Mouse (Mus musculus): ENCODE data around the gene Capn5. TPM values are rescaled to one million over a fixed set of nuclear protein-coding genes. Genes with fewer than 3 reads are reported as not detected.
"Not testable (repeated sequence)": the region's sequence is repeated elsewhere in the genome, so short reads cannot be mapped to it uniquely, and the experiment has no call there.

Gene Capn5
- polyA plus RNA-seq, 1 experiment = 10.0 TPM

DNA sequence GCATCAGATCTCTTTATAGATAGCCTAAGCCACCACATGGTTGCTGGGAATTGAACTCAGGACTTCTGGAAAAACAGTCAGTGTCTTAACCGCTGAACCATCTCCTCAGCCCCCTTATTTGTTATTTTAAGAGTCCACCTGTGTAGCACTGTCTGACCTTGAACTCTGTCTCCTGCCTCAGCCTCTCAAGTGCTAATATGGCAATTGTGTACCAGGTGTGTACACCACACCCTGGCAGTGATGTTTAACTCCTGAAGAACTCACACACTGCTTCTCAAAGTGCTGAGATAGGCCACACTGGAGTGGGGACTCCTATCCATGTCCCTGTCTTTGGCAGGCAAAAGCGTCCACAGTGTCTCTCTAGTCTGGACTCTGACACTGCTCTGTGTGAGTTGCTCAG is 10.6 kb upstream of the Capn5 start:
- no peak for TF ChIP-seq CTCF (IDR thresholded peaks at IDR 0.05; ENCODE audit: extremely low read depth, insufficient read depth, insufficient read length, insufficient replicate concordance)
- TF ChIP-seq POLR2A (IDR thresholded peaks at IDR 0.05; ENCODE audit: low read depth, low read length) = no peak
- Histone ChIP-seq H3K27ac (ENCODE audit: insufficient read depth, low read length) (no peak overlapping the region), H3K27me3 (ENCODE audit: control insufficient read depth, insufficient read depth, low read length) (peaks cover 3% of the 10 kb centered on the region), H3K36me3 (ENCODE audit: control insufficient read depth, insufficient read depth, low read length) (no peaks in the 10 kb centered on the region), H3K4me3 (ENCODE audit: extremely low read depth, insufficient read depth, insufficient read length) (no peak overlapping the region), H3K4me1 (ENCODE audit: control insufficient read depth, insufficient read depth, insufficient read length) (peaks cover 3% of the 10 kb centered on the region)
- WGBS = 87% methylated on average over 2 of the region's 2 CpGs
- DNase-seq (ENCODE audit: low read depth in 1 of 2, low spot score in 2 of 2) = no peak

DNA sequence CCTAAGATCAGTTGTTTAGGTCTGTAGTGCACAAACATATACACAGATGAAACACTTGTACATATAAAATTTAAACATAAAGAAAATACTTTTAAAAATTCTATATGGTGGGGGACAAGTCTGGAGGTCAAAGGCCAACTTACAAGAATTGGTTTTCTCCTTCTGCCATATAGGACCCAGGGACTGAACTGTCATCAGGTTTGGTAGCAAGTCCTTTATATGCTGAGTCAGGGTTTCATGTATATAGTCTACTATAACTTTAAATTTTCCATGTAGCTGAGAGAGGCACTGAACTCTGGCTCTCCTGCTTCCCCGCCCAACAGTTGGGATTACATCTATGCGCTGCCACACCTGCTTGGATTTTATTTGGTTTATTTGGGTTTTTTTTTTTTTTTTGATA is 10.2 kb upstream of the Capn5 start:
- Histone ChIP-seq H3K4me1 (ENCODE audit: control insufficient read depth, insufficient read depth, insufficient read length) (no peaks in the 10 kb centered on the region), H3K36me3 (ENCODE audit: control insufficient read depth, insufficient read depth, low read length) (no peaks in the 10 kb centered on the region), H3K27me3 (ENCODE audit: control insufficient read depth, insufficient read depth, low read length) (peaks cover 2% of the 10 kb centered on the region; the same call in 1 of the 2 replicates), H3K4me3 (ENCODE audit: extremely low read depth, insufficient read depth, insufficient read length) (no peak overlapping the region), H3K27ac (ENCODE audit: insufficient read depth, low read length) (no peak overlapping the region)
- no peak for TF ChIP-seq POLR2A (IDR thresholded peaks at IDR 0.05; ENCODE audit: low read depth, low read length)
- TF ChIP-seq CTCF (IDR thresholded peaks at IDR 0.05; ENCODE audit: extremely low read depth, insufficient read depth, insufficient read length, insufficient replicate concordance) = no peak
- 96% methylated on average over 2 of the region's 2 CpGs for WGBS
- no peak for DNase-seq (ENCODE audit: low read depth in 1 of 2, low spot score in 2 of 2)

DNA sequence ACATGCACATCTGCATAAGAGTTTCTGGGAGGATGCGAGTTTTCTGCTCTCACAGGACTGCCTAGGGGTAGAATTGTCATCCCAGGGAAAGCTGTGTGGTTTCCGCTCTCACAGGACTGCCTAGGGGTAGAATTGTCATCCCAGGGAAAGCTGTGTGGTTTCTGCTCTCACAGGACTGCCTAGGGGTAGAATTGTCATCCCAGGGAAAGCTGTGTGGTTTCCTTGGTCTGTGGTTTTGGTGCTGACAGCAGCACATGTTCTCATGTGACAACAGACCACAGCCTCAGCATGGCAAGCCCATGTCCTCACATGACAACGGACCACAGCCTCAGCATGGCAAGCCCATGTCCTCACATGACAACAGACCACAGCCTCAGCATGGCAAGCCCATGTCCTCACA is 9.3 kb upstream of the Capn5 start:
- not testable (repeated sequence) for H3K4me3 ChIP-seq (ENCODE audit: extremely low read depth, insufficient read depth, insufficient read length)
- WGBS = 41% methylated on average over 3 of the region's 3 CpGs

DNA sequence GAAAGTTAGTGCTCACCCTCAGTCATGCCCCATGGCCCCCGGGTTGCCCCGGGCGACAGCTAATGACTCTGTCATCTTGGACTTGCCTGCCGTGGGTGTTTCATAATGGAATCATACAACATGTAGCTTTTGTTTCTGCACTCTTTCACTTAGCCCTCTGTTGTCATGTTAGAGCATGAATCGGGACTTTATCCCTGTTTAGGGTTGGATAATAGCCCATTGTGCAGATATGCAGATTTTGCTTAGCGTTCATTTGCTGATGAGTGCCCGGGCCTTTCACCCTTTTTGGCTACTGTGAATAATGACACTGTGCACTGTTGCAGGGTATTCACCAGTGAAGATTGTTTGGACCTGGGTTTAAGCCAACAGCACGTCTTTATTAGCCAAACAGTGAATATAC is 8.6 kb upstream of the Capn5 start:
- WGBS = 86% methylated on average over 8 of the region's 8 CpGs
- no peak for DNase-seq (ENCODE audit: low read depth in 1 of 2, low spot score in 2 of 2)
- H3K27me3 ChIP-seq (ENCODE audit: control insufficient read depth, insufficient read depth, low read length) = no peaks in the 10 kb centered on the region
- H3K36me3 ChIP-seq (ENCODE audit: control insufficient read depth, insufficient read depth, low read length) = no peaks in the 10 kb centered on the region
- H3K4me3 ChIP-seq (ENCODE audit: extremely low read depth, insufficient read depth, insufficient read length) = no peak overlapping the region
- H3K4me1 ChIP-seq (ENCODE audit: control insufficient read depth, insufficient read depth, insufficient read length) = no peaks in the 10 kb centered on the region
- H3K27ac ChIP-seq (ENCODE audit: insufficient read depth, low read length) = no peak overlapping the region
- no peak for TF ChIP-seq POLR2A (IDR thresholded peaks at IDR 0.05; ENCODE audit: low read depth, low read length)
- no peak for TF ChIP-seq CTCF (IDR thresholded peaks at IDR 0.05; ENCODE audit: extremely low read depth, insufficient read depth, insufficient read length, insufficient replicate concordance)

More for the DNA sequence above, 9.3 kb upstream of the Capn5 start:
- H3K27me3 ChIP-seq (ENCODE audit: control insufficient read depth, insufficient read depth, low read length); H3K4me1 ChIP-seq (ENCODE audit: control insufficient read depth, insufficient read depth, insufficient read length); H3K27ac ChIP-seq (ENCODE audit: insufficient read depth, low read length); H3K36me3 ChIP-seq (ENCODE audit: control insufficient read depth, insufficient read depth, low read length); DNase-seq (ENCODE audit: low read depth in 1 of 2, low spot score in 2 of 2): not testable (repeated sequence)

DNA sequence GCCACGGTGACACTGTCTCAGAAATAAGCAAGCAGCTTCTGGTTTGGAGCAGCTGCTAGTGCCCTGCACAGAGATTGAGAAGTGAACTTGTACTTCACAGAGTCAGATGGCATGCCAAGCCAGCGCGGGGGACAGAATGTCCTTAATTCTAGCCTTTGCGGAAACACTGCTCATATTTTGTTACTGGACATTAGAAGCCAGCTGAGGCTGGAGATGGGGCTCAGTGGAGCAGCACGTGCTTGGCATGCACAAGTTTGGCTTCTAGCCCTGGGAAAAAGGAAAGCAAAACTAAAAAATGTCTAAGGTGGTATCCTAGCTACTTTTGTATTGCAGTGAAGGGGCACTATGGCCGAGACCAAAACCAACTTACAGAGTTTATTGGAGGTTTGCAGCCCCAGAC is 7.3 kb upstream of the Capn5 start:
- no peak for TF ChIP-seq POLR2A (IDR thresholded peaks at IDR 0.05; ENCODE audit: low read depth, low read length)
- no peak for TF ChIP-seq CTCF (IDR thresholded peaks at IDR 0.05; ENCODE audit: extremely low read depth, insufficient read depth, insufficient read length, insufficient replicate concordance)
- no peaks in the 10 kb centered on the region for H3K4me1 ChIP-seq (ENCODE audit: control insufficient read depth, insufficient read depth, insufficient read length)
- H3K27ac ChIP-seq (ENCODE audit: insufficient read depth, low read length) = no peak overlapping the region
- DNase-seq (ENCODE audit: low read depth in 1 of 2, low spot score in 2 of 2) = no peak
- no peaks in the 10 kb centered on the region for H3K36me3 ChIP-seq (ENCODE audit: control insufficient read depth, insufficient read depth, low read length)
- H3K27me3 ChIP-seq (ENCODE audit: control insufficient read depth, insufficient read depth, low read length) = no peaks in the 10 kb centered on the region
- H3K4me3 ChIP-seq (ENCODE audit: extremely low read depth, insufficient read depth, insufficient read length) = no peak overlapping the region
- 58% methylated on average over 6 of the region's 6 CpGs for WGBS

DNA sequence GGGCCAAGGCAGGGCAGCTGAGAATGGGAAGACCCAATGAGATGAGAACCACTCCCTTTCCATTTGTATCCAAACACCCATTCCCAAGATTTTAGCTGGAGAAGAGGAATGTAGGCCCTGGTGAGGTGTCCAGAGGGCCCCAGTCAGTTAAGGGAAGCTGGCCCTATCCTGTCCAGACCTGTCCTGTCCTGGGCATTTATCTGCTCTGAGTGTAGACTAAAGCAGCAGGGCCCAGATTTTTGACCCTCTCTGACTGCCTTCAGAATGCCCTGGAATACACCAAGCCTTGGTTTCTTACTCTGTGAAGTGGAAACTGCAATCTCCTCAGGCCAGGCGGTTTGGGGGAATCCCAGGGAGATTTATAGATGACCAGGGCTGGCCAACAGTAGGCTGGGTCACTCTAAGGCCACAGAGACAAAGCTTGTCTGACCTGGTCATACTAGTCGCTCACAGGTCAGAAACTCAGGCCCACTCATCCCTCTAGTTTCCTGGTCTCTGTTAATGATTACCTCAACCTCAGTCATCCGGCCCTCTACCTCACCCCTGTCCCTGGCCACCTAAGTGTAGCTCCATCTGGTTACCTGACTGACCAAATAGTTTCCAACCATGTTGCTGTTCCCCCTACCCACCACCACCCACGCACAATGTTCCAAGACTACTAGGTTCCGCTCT is 622 bp upstream of the Capn5 start:
- 90% methylated on average over 5 of the region's 5 CpGs for WGBS
- TF ChIP-seq POLR2A (IDR thresholded peaks at IDR 0.05; ENCODE audit: low read depth, low read length) (no peak), CTCF (IDR thresholded peaks at IDR 0.05; ENCODE audit: extremely low read depth, insufficient read depth, insufficient read length, insufficient replicate concordance) (no peak)
- Histone ChIP-seq H3K36me3 (ENCODE audit: control insufficient read depth, insufficient read depth, low read length) (no peaks in the 10 kb centered on the region), H3K4me1 (ENCODE audit: control insufficient read depth, insufficient read depth, insufficient read length) (peaks cover 9% of the 10 kb centered on the region), H3K27ac (ENCODE audit: insufficient read depth, low read length) (peak overlapping the region; percentile 61), H3K27me3 (ENCODE audit: control insufficient read depth, insufficient read depth, low read length) (no peaks in the 10 kb centered on the region), H3K4me3 (ENCODE audit: extremely low read depth, insufficient read depth, insufficient read length) (peak overlapping the region; percentile 75)
- DNase-seq (ENCODE audit: low read depth in 1 of 2, low spot score in 2 of 2) = no peak

DNA sequence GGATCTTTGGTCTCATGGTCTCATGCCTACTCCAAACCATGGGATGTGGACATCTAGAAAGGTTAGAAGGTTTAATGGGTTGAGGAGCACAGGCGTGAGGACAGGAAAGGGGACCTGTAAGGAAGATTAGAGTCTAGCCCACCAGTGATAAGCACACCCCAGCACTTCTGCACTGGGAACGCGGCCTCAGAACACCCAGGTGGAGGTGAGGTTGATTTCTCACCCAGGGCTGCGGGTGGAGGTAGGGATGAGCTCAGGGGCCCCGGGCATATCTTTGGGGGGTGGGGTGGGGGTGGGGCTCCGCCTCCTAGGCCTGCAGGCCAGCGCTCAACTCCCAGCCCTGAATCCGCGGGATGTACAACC is 527 bp downstream of the Capn5 start:
- Histone ChIP-seq H3K36me3 (ENCODE audit: control insufficient read depth, insufficient read depth, low read length) (no peaks in the 10 kb centered on the region), H3K27ac (ENCODE audit: insufficient read depth, low read length) (no peak overlapping the region), H3K4me1 (ENCODE audit: control insufficient read depth, insufficient read depth, insufficient read length) (peaks cover 9% of the 10 kb centered on the region), H3K4me3 (ENCODE audit: extremely low read depth, insufficient read depth, insufficient read length) (peak overlapping the region; percentile 99), H3K27me3 (ENCODE audit: control insufficient read depth, insufficient read depth, low read length) (no peaks in the 10 kb centered on the region)
- DNase-seq (ENCODE audit: low read depth in 1 of 2, low spot score in 2 of 2) = no peak
- no peak for TF ChIP-seq POLR2A (IDR thresholded peaks at IDR 0.05; ENCODE audit: low read depth, low read length)
- TF ChIP-seq CTCF (IDR thresholded peaks at IDR 0.05; ENCODE audit: extremely low read depth, insufficient read depth, insufficient read length, insufficient replicate concordance) = no peak
- 5% methylated on average over 9 of the region's 9 CpGs for WGBS
